Mouse (Mus musculus): ENCODE measurements at regions not wholly inside any gene's neighbourhood (a gene's known extent, or its start where the extent isn't known, plus 50 kb on each side); places are given as distances from the start of the nearest gene placed in this dataset.
"Not testable (repeated sequence)": the region's sequence is repeated elsewhere in the genome, so short reads cannot be mapped to it uniquely, and the experiment has no call there.

- no peak overlapping the region for H3K27ac ChIP-seq
- ATAC-seq (ENCODE audit: low FRiP score), result no peak
- H3K27me3 ChIP-seq, result no peaks in the 10 kb centered on the region
- H3K4me3 ChIP-seq, result no peak overlapping the region
- no peaks in the 10 kb centered on the region for H3K9me3 ChIP-seq
- no peak overlapping the region for H3K4me2 ChIP-seq
- H3K9ac ChIP-seq, result no peak overlapping the region
- WGBS, result 72% methylated on average over 7 of the region's 7 CpGs
- H3K36me3 ChIP-seq, result no peaks in the 10 kb centered on the region
- peaks cover 23% of the 10 kb centered on the region for H3K4me1 ChIP-seq (replicated peaks)
Observed at GRCm38 (mm10) chr4:153631161-153631560, 148.6 kb upstream of the Ajap1 start.

- no peaks in the 10 kb centered on the region for H3K36me3 ChIP-seq
- no peak for ATAC-seq (ENCODE audit: low FRiP score)
- no peak overlapping the region for H3K9ac ChIP-seq
- H3K27ac ChIP-seq, result no peak overlapping the region
- no peaks in the 10 kb centered on the region for H3K27me3 ChIP-seq
- H3K4me1 ChIP-seq (replicated peaks), result peaks cover 31% of the 10 kb centered on the region
- WGBS, result 96% methylated on average over 5 of the region's 5 CpGs
- H3K4me3 ChIP-seq, result no peak overlapping the region
- no peaks in the 10 kb centered on the region for H3K9me3 ChIP-seq
- no peak overlapping the region for H3K4me2 ChIP-seq
Observed at GRCm38 (mm10) chr4:153632056-153632455, 149.4 kb upstream of the Ajap1 start.

GRCm38 (mm10) chr4:153632551-153632950 is 149.9 kb upstream of the Ajap1 start:
- Histone ChIP-seq H3K27me3 (no peaks in the 10 kb centered on the region), H3K9ac (no peak overlapping the region), H3K36me3 (no peaks in the 10 kb centered on the region), H3K27ac (no peak overlapping the region), H3K4me1 (replicated peaks) (peaks cover 31% of the 10 kb centered on the region), H3K4me2 (no peak overlapping the region), H3K9me3 (no peaks in the 10 kb centered on the region), H3K4me3 (no peak overlapping the region)
- 73% methylated on average over 19 of the region's 19 CpGs for WGBS
- no peak for ATAC-seq (ENCODE audit: low FRiP score)

- H3K27me3 ChIP-seq, result no peaks in the 10 kb centered on the region
- no peaks in the 10 kb centered on the region for H3K9me3 ChIP-seq
- H3K4me1 ChIP-seq (replicated peaks), result peaks cover 38% of the 10 kb centered on the region
- H3K4me2 ChIP-seq, result no peak overlapping the region
- no peak overlapping the region for H3K4me3 ChIP-seq
- H3K9ac ChIP-seq, result no peak overlapping the region
- ATAC-seq (ENCODE audit: low FRiP score), result no peak
- H3K36me3 ChIP-seq, result no peaks in the 10 kb centered on the region
- peak overlapping the region; percentile 70; the same call in 1 of the 2 replicates for H3K27ac ChIP-seq
- WGBS, result 7% methylated on average over 5 of the region's 5 CpGs
Observed at GRCm38 (mm10) chr4:153633260-153633659, 150.6 kb upstream of the Ajap1 start.

GRCm38 (mm10) chr4:153634221-153634881 is 151.7 kb upstream of the Ajap1 start:
- H3K9me3 ChIP-seq, result no peaks in the 10 kb centered on the region
- no peak overlapping the region for H3K9ac ChIP-seq
- ATAC-seq (ENCODE audit: low FRiP score), result peak; percentile 55; the same call in 1 of the 2 replicates
- H3K4me3 ChIP-seq, result no peak overlapping the region
- H3K36me3 ChIP-seq, result no peaks in the 10 kb centered on the region
- WGBS, result 35% methylated on average over 15 of the region's 15 CpGs
- no peak overlapping the region for H3K4me2 ChIP-seq
- no peaks in the 10 kb centered on the region for H3K27me3 ChIP-seq
- peak overlapping the region; percentile 55 for H3K27ac ChIP-seq
- peaks cover 48% of the 10 kb centered on the region for H3K4me1 ChIP-seq (replicated peaks)

GRCm38 (mm10) chr4:153637989-153638388 is 155.4 kb upstream of the Ajap1 start:
- Histone ChIP-seq H3K4me2 (no peak overlapping the region), H3K9me3 (no peaks in the 10 kb centered on the region), H3K4me3 (no peak overlapping the region), H3K9ac (no peak overlapping the region), H3K27me3 (0 out of 2 replicates have a peak, but pooled peaks cover 5% of the 10 kb centered on the region), H3K27ac (peak overlapping the region; percentile 52), H3K4me1 (replicated peaks) (peaks cover 48% of the 10 kb centered on the region), H3K36me3 (no peaks in the 10 kb centered on the region)
- ATAC-seq (ENCODE audit: low FRiP score), result no peak
- 5% methylated on average over 1 of the region's 1 CpGs for WGBS

- H3K9me3 ChIP-seq, result no peaks in the 10 kb centered on the region
- H3K36me3 ChIP-seq, result no peaks in the 10 kb centered on the region
- 9% methylated on average over 5 of the region's 5 CpGs for WGBS
- no peak for ATAC-seq (ENCODE audit: low FRiP score)
- no peak overlapping the region for H3K4me3 ChIP-seq
- no peak overlapping the region for H3K27ac ChIP-seq
- H3K4me1 ChIP-seq (replicated peaks), result peaks cover 14% of the 10 kb centered on the region
- H3K4me2 ChIP-seq, result no peak overlapping the region
- no peak overlapping the region for H3K9ac ChIP-seq
- no peaks in the 10 kb centered on the region for H3K27me3 ChIP-seq
Observed at GRCm38 (mm10) chr4:153651849-153652248, 169.2 kb upstream of the Ajap1 start.

GRCm38 (mm10) chr4:153652841-153653240 is 170.2 kb upstream of the Ajap1 start:
- no peak overlapping the region for H3K9ac ChIP-seq
- no peaks in the 10 kb centered on the region for H3K36me3 ChIP-seq
- H3K4me3 ChIP-seq, result no peak overlapping the region
- 88% methylated on average over 11 of the region's 11 CpGs for WGBS
- no peak overlapping the region for H3K4me2 ChIP-seq
- no peaks in the 10 kb centered on the region for H3K9me3 ChIP-seq
- H3K27me3 ChIP-seq, result no peaks in the 10 kb centered on the region
- no peak for ATAC-seq (ENCODE audit: low FRiP score)
- no peak overlapping the region for H3K27ac ChIP-seq
- H3K4me1 ChIP-seq (replicated peaks), result peaks cover 14% of the 10 kb centered on the region

- peaks cover 12% of the 10 kb centered on the region for H3K4me1 ChIP-seq (replicated peaks)
- no peaks in the 10 kb centered on the region for H3K36me3 ChIP-seq
- no peak for ATAC-seq (ENCODE audit: low FRiP score)
- peak overlapping the region; percentile 20; the same call in 1 of the 2 replicates for H3K27ac ChIP-seq
- H3K9ac ChIP-seq, result no peak overlapping the region
- H3K4me3 ChIP-seq, result no peak overlapping the region
- no peaks in the 10 kb centered on the region for H3K9me3 ChIP-seq
- H3K4me2 ChIP-seq, result no peak overlapping the region
- 0 out of 2 replicates have a peak, but pooled peaks cover 3% of the 10 kb centered on the region for H3K27me3 ChIP-seq
- WGBS, result 81% methylated on average over 7 of the region's 7 CpGs
Observed at GRCm38 (mm10) chr4:153662731-153663130, 180.1 kb upstream of the Ajap1 start.

- not testable (repeated sequence) for ATAC-seq (ENCODE audit: low FRiP score); H3K27ac ChIP-seq
- 88% methylated on average over 6 of the region's 6 CpGs for WGBS
Observed at GRCm38 (mm10) chr4:153666626-153667236, 184.1 kb upstream of the Ajap1 start.

GRCm38 (mm10) chr4:153669070-153669469 is 186.5 kb upstream of the Ajap1 start:
- no peaks in the 10 kb centered on the region for H3K4me1 ChIP-seq (replicated peaks)
- ATAC-seq (ENCODE audit: low FRiP score), result no peak
- H3K9ac ChIP-seq, result no peak overlapping the region
- no peaks in the 10 kb centered on the region for H3K27me3 ChIP-seq
- H3K27ac ChIP-seq, result no peak overlapping the region
- 74% methylated on average over 4 of the region's 4 CpGs for WGBS
- H3K4me3 ChIP-seq, result no peak overlapping the region
- no peaks in the 10 kb centered on the region for H3K9me3 ChIP-seq
- H3K36me3 ChIP-seq, result no peaks in the 10 kb centered on the region
- H3K4me2 ChIP-seq, result no peak overlapping the region

More at GRCm38 (mm10) chr4:153666626-153667236, 184.1 kb upstream of the Ajap1 start:
- peaks cover 12% of the 10 kb centered on the region for H3K4me1 ChIP-seq (replicated peaks)
- not testable (repeated sequence) for H3K9ac ChIP-seq, H3K27me3 ChIP-seq, H3K9me3 ChIP-seq, H3K36me3 ChIP-seq, H3K4me2 ChIP-seq, H3K4me3 ChIP-seq

GRCm38 (mm10) chr4:153670216-153670615 is 187.6 kb upstream of the Ajap1 start:
- Histone ChIP-seq H3K9me3 (no peaks in the 10 kb centered on the region), H3K4me3 (no peak overlapping the region), H3K4me1 (replicated peaks) (no peaks in the 10 kb centered on the region), H3K27me3 (0 out of 2 replicates have a peak, but pooled peaks cover 2% of the 10 kb centered on the region), H3K27ac (no peak overlapping the region), H3K36me3 (no peaks in the 10 kb centered on the region), H3K9ac (no peak overlapping the region), H3K4me2 (no peak overlapping the region)
- WGBS, result 88% methylated on average over 13 of the region's 13 CpGs
- no peak for ATAC-seq (ENCODE audit: low FRiP score)

- 89% methylated on average over 2 of the region's 2 CpGs for WGBS
- no peaks in the 10 kb centered on the region for H3K36me3 ChIP-seq
- no peaks in the 10 kb centered on the region for H3K4me1 ChIP-seq (replicated peaks)
- no peak overlapping the region for H3K27ac ChIP-seq
- H3K9me3 ChIP-seq, result no peaks in the 10 kb centered on the region
- H3K27me3 ChIP-seq, result peaks cover 8% of the 10 kb centered on the region; the same call in 1 of the 2 replicates
- no peak overlapping the region for H3K4me3 ChIP-seq
- no peak overlapping the region for H3K4me2 ChIP-seq
- H3K9ac ChIP-seq, result no peak overlapping the region
- no peak for ATAC-seq (ENCODE audit: low FRiP score)
Observed at GRCm38 (mm10) chr4:153675431-153675830, 192.8 kb upstream of the Ajap1 start.
